Comparison of ENCODE assay signal across 9 mouse cellular contexts in the genomic region with DNA sequence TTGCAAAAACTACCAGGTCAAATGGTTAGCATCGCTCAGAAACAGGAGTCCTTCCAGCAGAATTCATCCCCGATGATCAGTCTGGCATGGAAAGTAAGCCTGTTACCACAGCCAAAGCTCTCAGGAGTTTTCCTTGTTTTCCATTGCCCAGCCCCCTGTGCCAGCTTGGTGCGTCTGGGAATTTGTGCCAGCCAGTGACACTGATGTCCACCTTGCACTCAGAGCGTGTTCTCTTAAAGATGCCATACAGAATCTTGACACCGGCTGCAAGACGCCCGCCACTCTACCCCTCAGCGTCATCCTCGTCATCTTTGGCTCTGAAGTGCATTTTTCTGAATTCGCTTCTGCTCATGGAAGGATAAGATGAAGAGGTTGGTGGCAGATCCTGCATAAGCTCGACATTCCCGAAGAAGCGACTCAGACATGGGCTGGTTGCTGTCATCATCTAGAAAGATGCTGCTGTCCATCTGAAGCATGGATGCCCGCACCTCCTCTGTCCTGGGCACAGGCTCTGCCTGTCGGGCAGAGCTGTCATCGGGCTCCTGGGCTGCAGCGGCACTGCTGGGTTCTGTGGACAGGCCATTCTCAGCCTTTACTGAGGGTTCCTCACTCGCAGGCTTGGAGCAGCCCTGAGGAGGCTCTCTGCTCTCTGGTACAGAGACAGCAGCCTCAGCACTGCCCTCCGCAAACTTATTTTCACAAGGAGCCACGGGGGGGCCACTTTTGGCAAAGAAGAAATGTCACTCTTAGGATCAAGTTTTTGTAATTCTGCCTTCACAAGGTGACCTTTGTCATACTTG. TPM values are rescaled to one million over a fixed set of nuclear protein-coding genes. Genes with fewer than 3 reads are reported as not detected.
A peak's percentile ranks its signal among the peaks of the same experiment; 100 is the strongest.
DNase-seq lines count a peak whose midpoint lies in the region; ATAC-seq and TF ChIP-seq lines count a peak whose summit lies in the region.
"Had no signal": no experiment of that assay in that cellular context is flagged by ENCODE, and none has a peak within 500 bp of the region (broad histone marks: within the 10 kb centered on the region; RNA-seq: fewer than 3 reads in every experiment).

No protein-coding gene starts in this region.

- no peak for TF ChIP-seq POLR2A in testis, adult 2 months (IDR thresholded peaks at IDR 0.05; ENCODE audit: control insufficient read depth, low read depth, low read length)

- 42% methylated on average over 20 of the region's 20 CpGs for WGBS in hindbrain, postnatal 0 days
- WGBS in midbrain, embryonic 16.5 days = 52% methylated on average over 20 of the region's 20 CpGs

- no peaks in the 10 kb centered on the region for H3K27me3 ChIP-seq in testis, adult 2 months (ENCODE audit: control insufficient read depth, insufficient read depth, low read length)
- no peaks in the 10 kb centered on the region for H3K27me3 ChIP-seq in hindbrain, postnatal 0 days (ENCODE audit: insufficient read depth, low read length)
- H3K27me3 ChIP-seq in midbrain, embryonic 16.5 days (ENCODE audit: control insufficient read depth, insufficient read depth, low read depth, low read length) = peaks cover 3% of the 10 kb centered on the region; the same call in 1 of the 2 replicates

- peak; percentile 23 to 33 for DNase-seq in adrenal gland, postnatal 36 days
- no peak for DNase-seq in adrenal gland, adult 2 months
- no peak for DNase-seq in testis, postnatal 10 days (ENCODE audit: low spot score)
- no peak for DNase-seq in hindbrain, postnatal 0 days (ENCODE audit: low spot score)
- no peak for DNase-seq in MN1 (ENCODE audit: low spot score)
- no peak for DNase-seq in urinary bladder, postnatal 4 days (ENCODE audit: low spot score in 2 of 2)

- H3K27ac ChIP-seq in testis, adult 2 months (ENCODE audit: control insufficient read depth, insufficient read depth, low read depth, low read length) = no peak overlapping the region
- H3K27ac ChIP-seq in hindbrain, postnatal 0 days = no peak overlapping the region
- no peak overlapping the region for H3K27ac ChIP-seq in midbrain, embryonic 16.5 days (ENCODE audit: low read length)

- no peaks in the 10 kb centered on the region for H3K36me3 ChIP-seq in testis, adult 2 months (ENCODE audit: control insufficient read depth, insufficient read depth, low read length)
- no peaks in the 10 kb centered on the region for H3K36me3 ChIP-seq in hindbrain, postnatal 0 days (ENCODE audit: insufficient read depth, low read length)
- H3K36me3 ChIP-seq in midbrain, embryonic 16.5 days (ENCODE audit: control insufficient read depth, insufficient read depth, low read length) = no peaks in the 10 kb centered on the region

- no peak for TF ChIP-seq CTCF in testis, adult 2 months (IDR thresholded peaks at IDR 0.05; ENCODE audit: control insufficient read depth, insufficient read depth, insufficient replicate concordance, low read depth, low read length)
- no peak for TF ChIP-seq CTCF in hindbrain, postnatal 0 days (IDR thresholded peaks at IDR 0.05; ENCODE audit: low read depth)

- ATAC-seq in hindbrain, postnatal 0 days = no peak
- ATAC-seq in midbrain, embryonic 16.5 days = no peak

- H3K9me3 ChIP-seq in hindbrain, postnatal 0 days (ENCODE audit: low read length) = no peaks in the 10 kb centered on the region
- no peaks in the 10 kb centered on the region for H3K9me3 ChIP-seq in midbrain, embryonic 16.5 days (replicated peaks; ENCODE audit: control insufficient read depth, low read length, poor library complexity, severe bottlenecking)

- H3K4me2 ChIP-seq in hindbrain, postnatal 0 days (ENCODE audit: low read depth, low read length) = peak overlapping the region; percentile 53; the same call in 1 of the 2 replicates
- peak overlapping the region; percentile 57; the same call in 1 of the 2 replicates for H3K4me2 ChIP-seq in midbrain, embryonic 16.5 days (ENCODE audit: low read length)

- H3K4me1 ChIP-seq in testis, adult 2 months (ENCODE audit: control insufficient read depth, insufficient read depth, low read length) = peaks cover 3% of the 10 kb centered on the region; the same call in 1 of the 2 replicates
- H3K4me1 ChIP-seq in hindbrain, postnatal 0 days (ENCODE audit: insufficient read depth, low read length) = no peaks in the 10 kb centered on the region
- peaks cover 3% of the 10 kb centered on the region; the same call in 1 of the 2 replicates for H3K4me1 ChIP-seq in midbrain, embryonic 16.5 days (ENCODE audit: control insufficient read depth, insufficient read depth, low read length)

- H3K9ac ChIP-seq in hindbrain, postnatal 0 days (replicated peaks; ENCODE audit: low read length) = no peak overlapping the region
- H3K9ac ChIP-seq in midbrain, embryonic 16.5 days (ENCODE audit: low read depth, low read length) = no peak overlapping the region

- H3K4me3 ChIP-seq in testis, adult 2 months (ENCODE audit: control insufficient read depth, low read depth, low read length) = peak overlapping the region; percentile 66
- H3K4me3 ChIP-seq in hindbrain, postnatal 0 days (ENCODE audit: low read length) = no peak overlapping the region
- H3K4me3 ChIP-seq in midbrain, embryonic 16.5 days (ENCODE audit: low read depth, low read length) = no peak overlapping the region; the same call in 1 of the 2 replicates
- H3K4me3 ChIP-seq: myocyte had no signal

RNA-seq across cellular contexts. Expression of a gene that starts 4.1 kb away (rescaled TPM):
- 1 to 10 TPM in 1 of 2 experiments, not detected in 1; 1.0 TPM for total RNA-seq in adrenal gland, postnatal 36 days (2021)
- 1 to 10 TPM in 1 of 2 experiments, not detected in 1; 3.9 TPM for total RNA-seq in adrenal gland, adult 2 months (2021)
- polyA plus RNA-seq in adrenal gland, adult 2 months (2012; rRNA removed) = 2.9 and 4.4 TPM in 2 replicates
- polyA plus RNA-seq in testis, adult 2 months (2012; rRNA removed) = 1.5 TPM in 2 replicates
- not detected in 2 replicates for total RNA-seq in hindbrain, postnatal 0 days (2014; rRNA removed)
- not detected in 2 replicates for polyA plus RNA-seq in hindbrain, postnatal 0 days (2015; fragmentation: Nextera tagmentation; extraction: Ambion mirVana)
- polyA plus RNA-seq in midbrain, embryonic 16.5 days (2015; fragmentation: Nextera tagmentation; extraction: Ambion mirVana) = 0.13 TPM in 1 of 2 replicates, not detected in the other

RNA-seq across cellular contexts. Expression of a gene that starts 6.9 kb away (rescaled TPM):
- 10 to 100 TPM; 44.0 to 63.7 TPM for total RNA-seq in adrenal gland, postnatal 36 days (2021)
- total RNA-seq in adrenal gland, adult 2 months (2021) = 10 to 100 TPM; 46.7 to 49.6 TPM
- polyA plus RNA-seq in adrenal gland, adult 2 months (2012; rRNA removed) = 25.3 and 29.8 TPM in 2 replicates
- polyA plus RNA-seq in testis, adult 2 months (2012; rRNA removed) = 17.6 and 22.8 TPM in 2 replicates
- total RNA-seq in hindbrain, postnatal 0 days (2014; rRNA removed) = 76.4 and 83.7 TPM in 2 replicates
- 82.1 and 83.1 TPM in 2 replicates for polyA plus RNA-seq in hindbrain, postnatal 0 days (2015; fragmentation: Nextera tagmentation; extraction: Ambion mirVana)
- polyA plus RNA-seq in midbrain, embryonic 16.5 days (2015; fragmentation: Nextera tagmentation; extraction: Ambion mirVana) = 105 and 113 TPM in 2 replicates

Comparison
In these comparisons a context has a peak if more than half of its experiments do, and no peak if none do; other contexts are left out.
1. DNase-seq: peak in adrenal gland, postnatal 36 days (2 of 2); none in adrenal gland, adult 2 months (single experiment), testis, postnatal 10 days (single experiment), hindbrain, postnatal 0 days (single experiment), MN1 (single experiment) and urinary bladder, postnatal 4 days (0 of 2).